Mouse (Mus musculus): ENCODE results near the gene Nfix. TPM values are rescaled to one million over a fixed set of nuclear protein-coding genes. Genes with fewer than 3 reads are reported as not detected.

The Nfix gene
- polyA plus RNA-seq, 2 experiments = 1.4 to 2.5 TPM

GRCm38 (mm10) chr8:84664566-84665384 is 135.4 kb downstream of the Nfix start:
- H3K4me3 ChIP-seq (ENCODE audit: insufficient read depth in 1 of 2, low read depth in 2 of 2, low read length in 2 of 2) = peak overlapping the region; percentile 85 to 97
- peak; percentile 43 for ATAC-seq (ENCODE audit: insufficient read depth)
- WGBS (ENCODE audit: insufficient replicate concordance) = under 1% methylated on average over 29 of the region's 29 CpGs
- DNase-seq (ENCODE audit: low read depth in 3 of 3, low spot score in 3 of 3) = peak in 2 of 3 experiments; percentile 68 to 79
- H3K27ac ChIP-seq = peak overlapping the region; percentile 98
- no peaks in the 10 kb centered on the region for H3K27me3 ChIP-seq (ENCODE audit: control insufficient read depth, insufficient read depth, low read length)
- no peaks in the 10 kb centered on the region for H3K36me3 ChIP-seq (replicated peaks; ENCODE audit: control insufficient read depth, insufficient read depth, low read depth)
- TF ChIP-seq EP300 (IDR thresholded peaks at IDR 0.05; ENCODE audit: low read depth) (peak; percentile 18; the same call in 1 of the 2 replicates), CTCF (IDR thresholded peaks at IDR 0.05; ENCODE audit: low read depth) (peak; percentile 81)
- peaks cover 26 to 30% of the 10 kb centered on the region in 2 experiments for H3K4me1 ChIP-seq (replicated peaks; ENCODE audit: control insufficient read depth in 2 of 2, insufficient read depth in 2 of 2, low read length in 1 of 2)
- peak overlapping the region; percentile 98 for H3K4me2 ChIP-seq (ENCODE audit: low read depth)
- peak overlapping the region; percentile 81 for H3K9ac ChIP-seq (replicated peaks)
- H3K9me3 ChIP-seq (ENCODE audit: control insufficient read depth, low read length) = no peaks in the 10 kb centered on the region

GRCm38 (mm10) chr8:84663483-84664327 is 136.4 kb downstream of the Nfix start:
- Histone ChIP-seq H3K27me3 (ENCODE audit: control insufficient read depth, insufficient read depth, low read length) (no peaks in the 10 kb centered on the region), H3K4me2 (ENCODE audit: low read depth) (peak overlapping the region; percentile 98), H3K27ac (peak overlapping the region; percentile 98), H3K4me3 (ENCODE audit: insufficient read depth in 1 of 2, low read depth in 2 of 2, low read length in 2 of 2) (peak overlapping the region; percentile 85 to 97), H3K36me3 (replicated peaks; ENCODE audit: control insufficient read depth, insufficient read depth, low read depth) (no peaks in the 10 kb centered on the region), H3K9ac (replicated peaks) (peak overlapping the region; percentile 81), H3K4me1 (replicated peaks; ENCODE audit: control insufficient read depth in 2 of 2, insufficient read depth in 2 of 2, low read length in 1 of 2) (peaks cover 26 to 37% of the 10 kb centered on the region in 2 experiments), H3K9me3 (ENCODE audit: control insufficient read depth, low read length) (no peaks in the 10 kb centered on the region)
- TF ChIP-seq EP300 (IDR thresholded peaks at IDR 0.05; ENCODE audit: low read depth) (no peak), CTCF (IDR thresholded peaks at IDR 0.05; ENCODE audit: low read depth) (no peak)
- ATAC-seq (ENCODE audit: insufficient read depth) = peak; percentile 77
- 2% methylated on average over 43 of the region's 43 CpGs for WGBS (ENCODE audit: insufficient replicate concordance)
- peak; percentile 93 to 97 (median 95) for DNase-seq (ENCODE audit: low read depth in 3 of 3, low spot score in 3 of 3)

GRCm38 (mm10) chr8:84662581-84663065 is 137.5 kb downstream of the Nfix start, which contains the start of gene Ier2:
Ier2 (minus strand) TSS chr8:84662852.
- TF ChIP-seq CTCF (IDR thresholded peaks at IDR 0.05; ENCODE audit: low read depth) (0 out of 2 replicates have a peak, but pooled peaks have one; percentile 4), EP300 (IDR thresholded peaks at IDR 0.05; ENCODE audit: low read depth) (no peak)
- no peaks in the 10 kb centered on the region for H3K9me3 ChIP-seq (ENCODE audit: control insufficient read depth, low read length)
- peak; percentile 89 to 92 (median 90) for DNase-seq (ENCODE audit: low read depth in 3 of 3, low spot score in 3 of 3)
- under 1% methylated on average over 27 of the region's 27 CpGs for WGBS (ENCODE audit: insufficient replicate concordance)
- H3K4me1 ChIP-seq (replicated peaks; ENCODE audit: control insufficient read depth in 2 of 2, insufficient read depth in 2 of 2, low read length in 1 of 2) = peaks cover 30 to 42% of the 10 kb centered on the region in 2 experiments
- H3K27me3 ChIP-seq (ENCODE audit: control insufficient read depth, insufficient read depth, low read length) = no peaks in the 10 kb centered on the region
- H3K4me3 ChIP-seq (ENCODE audit: insufficient read depth in 1 of 2, low read depth in 2 of 2, low read length in 2 of 2) = peak within 1 kb of the TSS; percentile 85 to 89
- H3K27ac ChIP-seq = peak within 1 kb of the TSS; percentile 98
- peak within 1 kb of the TSS; percentile 98 for H3K4me2 ChIP-seq (ENCODE audit: low read depth)
- no peaks in the 10 kb centered on the region for H3K36me3 ChIP-seq (replicated peaks; ENCODE audit: control insufficient read depth, insufficient read depth, low read depth)
- peak within 1 kb of the TSS; percentile 81 for H3K9ac ChIP-seq (replicated peaks)
- peak; percentile 67 for ATAC-seq (ENCODE audit: insufficient read depth)

- Histone ChIP-seq H3K4me1 (replicated peaks; ENCODE audit: control insufficient read depth in 2 of 2, insufficient read depth in 2 of 2, low read length in 1 of 2) (peaks cover 36 to 47% of the 10 kb centered on the region in 2 experiments), H3K27ac (peak overlapping the region; percentile 98), H3K27me3 (ENCODE audit: control insufficient read depth, insufficient read depth, low read length) (no peaks in the 10 kb centered on the region), H3K9me3 (ENCODE audit: control insufficient read depth, low read length) (no peaks in the 10 kb centered on the region), H3K4me2 (ENCODE audit: low read depth) (peak overlapping the region; percentile 98), H3K36me3 (replicated peaks; ENCODE audit: control insufficient read depth, insufficient read depth, low read depth) (no peaks in the 10 kb centered on the region), H3K4me3 (ENCODE audit: insufficient read depth in 1 of 2, low read depth in 2 of 2, low read length in 2 of 2) (peak overlapping the region; percentile 85 to 89), H3K9ac (replicated peaks) (peak overlapping the region; percentile 81)
- DNase-seq (ENCODE audit: low read depth in 3 of 3, low spot score in 3 of 3) (no peak), ATAC-seq (ENCODE audit: insufficient read depth) (no peak)
- TF ChIP-seq EP300 (IDR thresholded peaks at IDR 0.05; ENCODE audit: low read depth) (no peak), CTCF (IDR thresholded peaks at IDR 0.05; ENCODE audit: low read depth) (no peak)
- WGBS (ENCODE audit: insufficient replicate concordance) = under 1% methylated on average over 61 of the region's 61 CpGs
These were observed 138.1 kb downstream of the Nfix start for GRCm38 (mm10) chr8:84661961-84662571.

Measured in liver, embryonic 14.5 days (tissue).